ENCODE assay signal across 8 mouse cellular contexts in genomic region chr6:12748454-12748786, GRCm38 (mm10). TPM values are rescaled to one million over a fixed set of nuclear protein-coding genes. Genes with fewer than 3 reads are reported as not detected.
DNase-seq lines count a peak whose midpoint lies in the region; ATAC-seq and TF ChIP-seq lines count a peak whose summit lies in the region.

No protein-coding gene starts in this region.

- H3K36me3 ChIP-seq in intestine, embryonic 14.5 days (ENCODE audit: control insufficient read depth, insufficient read depth, low read length): no peaks in the 10 kb centered on the region
- no peaks in the 10 kb centered on the region for H3K36me3 ChIP-seq in myocyte (ENCODE audit: control insufficient read depth, insufficient read depth)

- peak; percentile 33; the same call in 1 of the 2 replicates for ATAC-seq in cerebellum, adult (ENCODE audit: insufficient number of reproducible peaks, low FRiP score, low TSS enrichment)
- ATAC-seq in intestine, embryonic 14.5 days (replicated peaks; ENCODE audit: low FRiP score, low TSS enrichment, low read depth): no peak; the same call in 1 of the 2 replicates

- no peaks in the 10 kb centered on the region; the same call in 1 of the 2 replicates for H3K4me1 ChIP-seq in intestine, embryonic 14.5 days (replicated peaks; ENCODE audit: control insufficient read depth, insufficient read depth, low read length)

- 0 out of 2 replicates have a peak, but pooled peaks cover 4% of the 10 kb centered on the region for H3K27me3 ChIP-seq in intestine, embryonic 14.5 days (replicated peaks; ENCODE audit: control insufficient read depth, insufficient read depth, low read length)
- H3K27me3 ChIP-seq in myocyte (ENCODE audit: control insufficient read depth, insufficient read depth, insufficient read length): no peaks in the 10 kb centered on the region

- H3K4me2 ChIP-seq in intestine, embryonic 14.5 days (ENCODE audit: low read length): peak overlapping the region; percentile 95
- peak overlapping the region; percentile 74 for H3K4me2 ChIP-seq in myocyte (ENCODE audit: low read depth)

- 0% methylated on average over 6 of the region's 6 CpGs for WGBS in intestine, embryonic 14.5 days

- no peak for DNase-seq in cerebellum, adult 11-12 months
- peak; percentile 4 for DNase-seq in ovary, postnatal 14 days (ENCODE audit: low spot score)
- DNase-seq in ovary, postnatal 10 days (ENCODE audit: low spot score): no peak
- no peak for DNase-seq in intestine, embryonic 14.5 days (ENCODE audit: low spot score)
- DNase-seq in cerebellum, adult 11 months: no peak
- DNase-seq in gastrocnemius, adult 8-10 months (ENCODE audit: low spot score in 2 of 2): no peak

- H3K4me3 ChIP-seq in intestine, embryonic 14.5 days (ENCODE audit: low read depth, low read length): peak overlapping the region; percentile 79
- H3K4me3 ChIP-seq in myocyte: peak overlapping the region; percentile 37

- no peaks in the 10 kb centered on the region for H3K9me3 ChIP-seq in intestine, embryonic 14.5 days (ENCODE audit: control insufficient read depth, low read length)

- no peak for TF ChIP-seq POLR2A in myocyte (IDR thresholded peaks at IDR 0.05; ENCODE audit: insufficient read length, low read depth)

- H3K79me2 ChIP-seq in myocyte (ENCODE audit: control insufficient read depth, insufficient read depth): no peaks in the 10 kb centered on the region

- peak overlapping the region; percentile 62; the same call in 1 of the 2 replicates for H3K27ac ChIP-seq in intestine, embryonic 14.5 days (ENCODE audit: low read depth)

- peak overlapping the region; percentile 56 for H3ac ChIP-seq in myocyte (ENCODE audit: control insufficient read depth, insufficient read length)

- H3K9ac ChIP-seq in intestine, embryonic 14.5 days (ENCODE audit: low read length): peak overlapping the region; percentile 54

TF ChIP-seq in myocyte, 11 proteins besides CTCF, POLR2A, EP300 and RAD21:
- no peak for TF ChIP-seq E2F4 (IDR thresholded peaks at IDR 0.05; ENCODE audit: insufficient read depth)
- no peak for TF ChIP-seq POLR2AphosphoS2 (IDR thresholded peaks at IDR 0.05; ENCODE audit: insufficient read length, low read depth)
- no peak for TF ChIP-seq USF1 (IDR thresholded peaks at IDR 0.05; ENCODE audit: low read depth)
- no peak for TF ChIP-seq SRF (IDR thresholded peaks at IDR 0.05; ENCODE audit: control insufficient read depth, insufficient read length, low read depth)
- TF ChIP-seq CEBPB (IDR thresholded peaks at IDR 0.05; ENCODE audit: insufficient read depth, poor library complexity, severe bottlenecking): no peak
- TF ChIP-seq MYOD1 (IDR thresholded peaks at IDR 0.05; ENCODE audit: control insufficient read depth in 1 of 3, insufficient read length in 2 of 3, low read depth in 2 of 3): no peak
- TF ChIP-seq MAX (IDR thresholded peaks at IDR 0.05; ENCODE audit: low read depth): no peak
- no peak for TF ChIP-seq REST (IDR thresholded peaks at IDR 0.05; ENCODE audit: insufficient read depth, insufficient read length)
- no peak for TF ChIP-seq TCF3 (IDR thresholded peaks at IDR 0.05; ENCODE audit: insufficient read length, low read depth)

RNA-seq across cellular contexts. Expression of gene Thsd7a, which starts 0.8 kb away (rescaled TPM):
- 4.9 and 6.0 TPM in 2 replicates for polyA plus RNA-seq in intestine, embryonic 14.5 days (2014; fragmentation: Nextera tagmentation; extraction: Ambion mirVana)
- 5.0 TPM for polyA plus RNA-seq in myocyte (2012; fragmentation: generic; extraction: Trizol)
- 1 to 10 TPM; 1.4 to 3.4 (median 1.9) TPM for total RNA-seq in gastrocnemius, adult 8-10 months (2022)
